Mouse (Mus musculus): ENCODE measurements around the gene P4hb.

DNA sequence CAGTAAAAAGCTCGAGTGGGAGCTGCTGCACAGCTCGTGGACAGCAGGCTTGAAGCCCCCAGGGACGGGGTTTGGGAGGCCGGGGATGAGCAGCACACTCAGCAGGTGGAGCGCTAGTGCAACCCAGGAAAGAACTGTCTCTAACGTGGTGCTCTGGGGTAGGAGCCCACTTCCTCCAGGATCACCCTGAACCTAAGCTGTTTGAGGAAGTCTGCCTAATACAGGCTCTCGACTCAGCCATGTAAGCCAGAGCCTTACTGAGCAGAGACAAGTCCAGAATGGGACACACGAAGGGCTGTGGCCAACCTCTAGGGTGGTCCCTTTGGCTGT, 34.1 kb downstream of the P4hb start:
- TF ChIP-seq POLR2A (IDR thresholded peaks at IDR 0.05; ENCODE audit: insufficient read length, low read depth) (no peak), CEBPB (IDR thresholded peaks at IDR 0.05; ENCODE audit: insufficient read depth, poor library complexity, severe bottlenecking) (no peak), MYOG (IDR thresholded peaks at IDR 0.05; ENCODE audit: control insufficient read depth in 1 of 3, insufficient read depth in 1 of 3, insufficient read length in 2 of 3, low read depth in 2 of 3) (no peak), MYOD1 (IDR thresholded peaks at IDR 0.05; ENCODE audit: control insufficient read depth in 1 of 3, insufficient read length in 2 of 3, low read depth in 2 of 3) (no peak), E2F4 (IDR thresholded peaks at IDR 0.05; ENCODE audit: insufficient read depth) (no peak)
